Mouse (Mus musculus) megakaryocyte, adult 5-6 weeks (primary cell): ENCODE measurements around the gene Ankrd13b. TPM values are rescaled to one million over a fixed set of nuclear protein-coding genes. Genes with fewer than 3 reads are reported as not detected.
A peak's percentile ranks its signal among the peaks of the same experiment; 100 is the strongest.

ENCODE experiments used
- ATAC-seq: 2 replicates; pipeline ENCODE4 v1.8.0; 2016; ENCODE audit warnings: mild to moderate bottlenecking, inconsistent platforms; ENCODE audit not compliant: poor library complexity, severe bottlenecking
- total RNA-seq, 2 experiments: library from RNA; stranded (forward) in 1 of 2; stranded (reverse) in 1 of 2; fragments of 153-499, 151-499 nt in 1 of 2; fragments of 221-1000, 200-1000 nt in 1 of 2; gene quantifications; 2 replicates each; pipeline versions ENCODE4 v1.2.3 to v1.2.4; 2015 to 2017

The Ankrd13b gene
- total RNA-seq, 2 experiments from 2014 or later: 2.1 to 2.8 TPM

GRCm38 (mm10) chr11:77492911-77493332, 3.4 kb upstream of the Ankrd13b start:
- ATAC-seq: peak; percentile 86

- ATAC-seq: no peak
Observed at GRCm38 (mm10) chr11:77492311-77492871, 2.9 kb upstream of the Ankrd13b start.

- ATAC-seq: no peak
Observed at GRCm38 (mm10) chr11:77491502-77492291, 2.2 kb upstream of the Ankrd13b start.

GRCm38 (mm10) chr11:77491123-77491501, 1.6 kb upstream of the Ankrd13b start:
- ATAC-seq: peak; percentile 70

- ATAC-seq: no peak
Observed at GRCm38 (mm10) chr11:77490451-77490850, 973 bp upstream of the Ankrd13b start.

GRCm38 (mm10) chr11:77488771-77489581, 502 bp downstream of the Ankrd13b start:
- no peak for ATAC-seq

- no peak for ATAC-seq
Observed at GRCm38 (mm10) chr11:77486798-77487197, 2.7 kb downstream of the Ankrd13b start.

GRCm38 (mm10) chr11:77485229-77485628, 4.2 kb downstream of the Ankrd13b start:
- no peak for ATAC-seq

GRCm38 (mm10) chr11:77483510-77484255, 5.8 kb downstream of the Ankrd13b start:
- peak; percentile 59; the same call in 1 of the 2 replicates for ATAC-seq

GRCm38 (mm10) chr11:77483043-77483442, 6.4 kb downstream of the Ankrd13b start:
- ATAC-seq: no peak

- ATAC-seq: no peak
Observed at GRCm38 (mm10) chr11:77476895-77477294, 12.6 kb downstream of the Ankrd13b start.

- no peak for ATAC-seq
Observed at GRCm38 (mm10) chr11:77476216-77476615, 13.3 kb downstream of the Ankrd13b start.

GRCm38 (mm10) chr11:77472775-77473174, 16.7 kb downstream of the Ankrd13b start:
- no peak for ATAC-seq

- ATAC-seq: no peak
Observed at GRCm38 (mm10) chr11:77471407-77471806, 18.1 kb downstream of the Ankrd13b start.

GRCm38 (mm10) chr11:77468397-77468796, 21.1 kb downstream of the Ankrd13b start:
- no peak for ATAC-seq

- peak; percentile 85 for ATAC-seq
Observed at GRCm38 (mm10) chr11:77467784-77468183, 21.7 kb downstream of the Ankrd13b start.

GRCm38 (mm10) chr11:77467157-77467556, 22.3 kb downstream of the Ankrd13b start:
- peak; percentile 82 for ATAC-seq

GRCm38 (mm10) chr11:77466544-77466943, 22.9 kb downstream of the Ankrd13b start:
- ATAC-seq: no peak

GRCm38 (mm10) chr11:77465111-77465510, 24.4 kb downstream of the Ankrd13b start:
- ATAC-seq: no peak

GRCm38 (mm10) chr11:77464684-77465083, 24.8 kb downstream of the Ankrd13b start:
- ATAC-seq: no peak

GRCm38 (mm10) chr11:77463786-77464185, 25.7 kb downstream of the Ankrd13b start:
- ATAC-seq: no peak
